Mouse (Mus musculus) cerebellum, adult 11-12 months (tissue): ENCODE results near the gene Polr2e.
A peak's percentile ranks its signal among the peaks of the same experiment; 100 is the strongest.

ENCODE experiments used
- DNase-seq: peaks from one replicate; pipeline ENCODE4 v3.0.0; 2022

Polr2e gene

DNA sequence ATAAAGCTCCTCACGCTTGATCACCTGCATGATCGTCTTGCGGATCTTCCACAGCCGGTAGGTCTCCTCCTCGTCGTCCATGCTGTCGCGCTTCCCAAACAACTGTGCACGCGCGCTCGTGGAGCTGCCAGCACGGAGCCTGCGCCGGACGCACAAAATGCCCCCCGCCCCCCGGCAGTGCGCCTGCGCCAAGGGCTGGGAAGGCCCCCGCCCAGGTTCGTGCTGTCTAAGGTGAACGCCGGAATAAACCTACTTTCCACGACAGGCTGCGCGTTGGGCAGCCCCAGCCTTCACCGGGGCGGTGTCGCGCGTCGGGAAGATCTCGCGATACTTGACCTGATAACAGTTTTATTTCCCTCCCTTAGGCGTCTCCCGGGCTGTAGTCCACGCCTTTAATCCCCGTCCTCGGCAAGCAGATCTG lies at the start of gene Polr2e:
Polr2e (minus strand) TSS at position 237 of the 421 bp plus-strand sequence.
- peak; percentile 99 for DNase-seq

DNA sequence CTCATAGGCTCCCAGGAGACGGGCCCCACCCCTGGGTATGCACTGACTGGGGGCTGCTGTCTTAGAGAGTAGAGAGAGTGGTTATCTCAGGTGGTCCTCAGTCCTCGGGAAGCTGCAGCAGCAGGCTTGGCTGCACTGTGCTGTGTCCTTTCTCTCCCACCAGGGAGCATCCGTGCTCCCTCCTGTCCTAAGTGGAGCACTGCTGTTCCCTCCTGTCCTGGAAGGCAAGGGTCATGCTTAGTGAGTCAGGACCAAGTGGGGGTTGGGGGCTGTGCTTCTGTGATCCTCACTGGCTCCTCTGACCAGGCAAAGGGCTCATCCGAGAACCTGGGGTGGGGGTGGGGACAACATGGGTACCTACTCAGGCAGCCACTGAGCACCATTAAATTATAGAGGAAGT lies 49.6 kb upstream of the Polr2e start:
- DNase-seq: no peak

DNA sequence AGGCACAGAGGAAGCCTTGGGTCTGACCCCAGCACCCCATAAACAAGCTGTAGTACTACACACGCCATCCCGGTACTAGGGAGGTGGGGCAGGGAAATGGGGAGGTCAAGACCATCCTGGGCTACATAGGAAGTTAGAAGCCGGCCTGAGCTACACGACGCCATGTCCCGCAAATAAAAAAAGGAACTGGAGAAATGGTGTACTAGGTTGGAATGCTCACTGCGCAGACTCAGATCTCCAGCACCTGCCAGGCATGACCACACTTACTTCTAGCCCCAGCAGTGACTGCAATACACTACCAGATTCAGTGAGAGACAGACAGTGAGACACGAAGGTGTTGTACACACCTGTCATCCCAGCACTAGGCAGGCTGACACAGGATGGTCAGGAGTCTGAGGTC lies 47.9 kb upstream of the Polr2e start:
- no peak for DNase-seq

DNA sequence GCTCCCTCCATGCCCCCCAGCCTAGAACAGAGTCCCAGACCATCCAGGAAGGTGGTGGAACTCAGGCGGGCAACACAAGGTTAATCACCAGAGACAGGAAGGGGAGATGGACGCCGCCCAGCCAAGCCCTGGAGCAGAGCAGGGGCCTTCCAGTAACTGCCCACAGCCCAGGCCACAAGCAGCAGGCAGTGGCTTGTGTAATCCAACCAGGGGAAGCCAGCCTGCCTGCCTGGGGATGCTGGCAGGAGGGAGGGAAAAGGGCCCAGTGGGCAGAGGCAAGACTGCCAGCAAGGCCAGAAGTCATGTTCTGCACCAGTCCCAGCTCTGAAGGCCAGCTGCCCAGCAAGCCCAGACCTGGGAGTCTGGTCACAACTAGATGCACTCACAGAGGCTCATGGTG lies 47.3 kb upstream of the Polr2e start:
- no peak for DNase-seq

DNA sequence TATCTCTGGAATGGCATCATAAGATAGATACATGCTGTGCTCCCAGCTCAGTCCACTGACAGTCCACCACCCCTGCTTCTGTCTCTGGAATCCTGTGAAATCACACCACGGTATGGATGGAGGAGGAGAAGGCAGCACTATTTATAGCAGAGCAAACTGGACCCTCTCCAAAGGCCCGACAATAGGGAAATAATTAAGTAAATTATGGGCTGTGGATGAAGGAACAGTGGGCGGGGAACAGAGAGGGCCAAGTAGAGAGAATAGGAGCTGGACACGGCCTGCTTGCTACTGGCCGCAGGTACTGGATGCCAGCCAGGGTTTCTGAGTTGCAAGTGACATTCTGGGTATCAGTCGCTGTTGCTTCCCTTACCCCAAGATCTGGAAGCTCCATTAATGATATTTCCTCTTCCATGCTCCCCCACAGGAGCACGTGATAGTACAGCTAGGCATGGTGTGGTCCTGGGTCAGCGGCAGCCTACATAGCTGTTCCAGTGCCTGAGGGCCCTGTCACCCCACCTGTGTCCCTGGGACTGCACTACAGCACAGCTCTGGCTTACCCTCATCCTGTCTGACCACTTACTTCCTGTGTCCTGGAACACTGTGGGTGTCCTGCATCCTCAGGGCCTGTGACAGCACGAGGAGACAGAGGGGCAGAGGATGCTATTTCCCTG lies 45.4 kb upstream of the Polr2e start:
- peak; percentile 59 for DNase-seq

DNA sequence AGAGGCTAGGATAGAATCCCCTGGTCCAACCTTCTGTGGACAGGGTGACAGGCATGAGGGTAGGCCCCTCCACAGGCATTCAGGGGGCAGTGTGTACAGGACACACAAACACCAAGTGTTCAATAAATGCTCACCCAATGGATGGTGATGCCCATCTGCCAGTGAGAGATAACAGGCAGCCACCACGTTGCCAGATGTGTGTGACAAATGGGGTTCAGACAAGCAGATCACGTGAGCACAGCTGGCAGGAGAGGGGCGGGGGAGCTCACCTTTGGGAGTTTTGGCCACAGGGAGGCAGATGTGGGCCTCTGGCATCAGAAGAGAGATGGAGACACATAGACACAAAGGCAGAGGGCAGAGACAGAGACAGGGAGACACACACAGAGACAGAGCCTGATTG lies 41.5 kb upstream of the Polr2e start:
- no peak for DNase-seq

DNA sequence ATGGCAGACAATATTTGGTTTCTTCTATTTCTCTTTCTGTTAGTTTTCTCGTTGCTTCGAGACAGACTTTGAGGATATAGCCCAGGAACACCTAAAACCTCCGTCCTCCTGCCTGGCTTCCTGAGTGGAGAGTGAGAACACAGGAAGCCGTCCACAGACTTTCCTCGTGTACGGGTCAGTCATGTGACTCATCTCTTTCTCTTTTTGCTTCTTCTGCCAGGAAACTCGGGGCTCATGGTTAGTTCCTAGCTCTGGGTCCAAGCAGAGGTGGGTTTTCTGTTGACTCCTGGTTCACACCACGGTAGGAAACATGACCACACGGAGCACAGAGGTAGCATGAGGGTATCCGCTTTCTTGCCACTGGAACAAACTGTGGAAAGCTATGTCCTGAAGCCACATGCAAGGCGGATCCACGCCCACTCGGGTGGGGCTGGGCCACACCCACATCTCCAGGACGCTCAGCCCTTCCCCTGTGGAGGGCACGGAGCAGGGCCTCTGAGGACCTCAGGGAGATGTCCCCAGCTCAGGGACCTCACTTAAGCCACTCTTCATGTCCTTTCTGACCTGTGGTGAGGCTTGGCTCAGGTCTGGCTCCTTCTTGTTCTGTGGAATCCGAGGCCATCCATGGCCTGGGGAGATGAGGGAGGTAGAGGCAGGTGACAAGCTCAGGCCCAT lies 40.9 kb upstream of the Polr2e start:
- DNase-seq: no peak

DNA sequence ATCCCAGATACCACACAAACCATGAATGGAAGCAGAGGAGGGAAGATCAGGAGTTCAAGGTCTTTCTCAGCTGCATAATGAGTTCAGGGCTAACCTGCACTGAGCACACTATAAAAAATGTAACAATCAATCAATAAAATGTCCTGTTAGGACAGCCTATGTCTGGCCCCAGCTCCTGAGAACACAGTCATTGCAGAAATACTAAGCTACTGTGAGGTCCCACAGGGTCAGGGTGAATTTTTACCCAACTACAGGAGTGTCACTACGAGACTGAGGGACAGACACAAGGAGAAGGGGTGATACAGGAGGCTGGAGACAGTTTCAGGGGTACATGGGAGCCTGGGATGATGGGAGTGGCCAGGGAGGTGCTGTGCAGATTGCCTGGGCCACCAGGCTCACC lies 38.8 kb upstream of the Polr2e start:
- no peak for DNase-seq

DNA sequence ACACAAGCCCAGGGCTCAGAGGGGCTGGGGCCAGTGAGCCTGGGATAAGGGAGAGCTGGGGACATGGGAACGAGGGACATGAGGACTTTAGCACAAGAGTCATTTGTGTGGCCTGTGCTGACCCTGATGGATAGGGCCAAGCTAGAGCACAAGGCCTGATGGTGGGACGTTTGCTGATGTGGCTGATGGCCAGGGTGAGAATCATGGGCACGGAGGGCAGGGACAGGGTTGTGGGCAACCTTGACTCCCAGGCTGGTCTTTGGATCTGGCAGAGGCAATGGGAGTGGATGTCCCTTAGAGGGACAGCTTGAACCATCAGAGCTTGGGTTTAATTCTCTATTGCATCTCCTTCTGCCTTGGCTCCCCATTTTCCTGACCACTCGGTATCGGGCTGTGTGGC lies 37.7 kb upstream of the Polr2e start:
- no peak for DNase-seq

DNA sequence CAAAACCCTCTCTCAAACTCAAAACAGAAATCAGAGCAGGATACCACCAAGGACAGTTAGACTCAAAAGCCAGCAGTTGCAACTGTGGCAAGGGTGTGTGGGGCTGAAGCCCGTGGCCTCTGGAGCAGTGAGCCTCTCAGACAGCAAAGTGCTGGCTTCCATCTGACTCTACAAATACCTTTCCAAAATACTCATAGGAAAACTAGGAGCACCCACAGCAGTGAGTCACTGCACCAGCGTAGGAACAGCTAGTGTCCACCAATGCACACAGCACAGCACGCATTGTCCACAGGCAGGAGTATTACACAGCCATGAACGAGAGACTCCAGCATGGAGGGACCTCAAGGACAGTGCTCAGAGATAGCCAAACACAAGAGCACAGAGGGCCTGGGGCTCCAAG lies 36.8 kb upstream of the Polr2e start:
- no peak for DNase-seq

DNA sequence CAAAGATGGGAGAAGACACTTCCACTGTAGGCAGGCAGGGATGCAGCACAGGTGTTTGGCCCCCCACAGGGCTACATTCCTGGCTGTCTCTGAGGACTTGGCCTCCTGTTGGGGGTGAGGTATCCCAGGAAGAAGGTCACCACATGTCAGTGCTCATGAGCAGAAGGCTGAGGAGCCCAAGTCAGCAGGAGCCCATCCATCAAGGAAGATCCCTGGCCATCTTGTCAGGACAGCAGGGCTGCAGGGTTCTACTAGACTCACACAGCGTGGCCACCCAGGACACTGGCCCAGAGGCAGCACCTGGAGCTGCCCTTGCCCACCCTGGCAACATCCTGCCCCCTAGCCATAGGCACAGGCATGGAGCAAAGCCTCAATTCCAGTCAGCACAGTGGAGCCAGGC lies 36.3 kb upstream of the Polr2e start:
- DNase-seq: no peak

DNA sequence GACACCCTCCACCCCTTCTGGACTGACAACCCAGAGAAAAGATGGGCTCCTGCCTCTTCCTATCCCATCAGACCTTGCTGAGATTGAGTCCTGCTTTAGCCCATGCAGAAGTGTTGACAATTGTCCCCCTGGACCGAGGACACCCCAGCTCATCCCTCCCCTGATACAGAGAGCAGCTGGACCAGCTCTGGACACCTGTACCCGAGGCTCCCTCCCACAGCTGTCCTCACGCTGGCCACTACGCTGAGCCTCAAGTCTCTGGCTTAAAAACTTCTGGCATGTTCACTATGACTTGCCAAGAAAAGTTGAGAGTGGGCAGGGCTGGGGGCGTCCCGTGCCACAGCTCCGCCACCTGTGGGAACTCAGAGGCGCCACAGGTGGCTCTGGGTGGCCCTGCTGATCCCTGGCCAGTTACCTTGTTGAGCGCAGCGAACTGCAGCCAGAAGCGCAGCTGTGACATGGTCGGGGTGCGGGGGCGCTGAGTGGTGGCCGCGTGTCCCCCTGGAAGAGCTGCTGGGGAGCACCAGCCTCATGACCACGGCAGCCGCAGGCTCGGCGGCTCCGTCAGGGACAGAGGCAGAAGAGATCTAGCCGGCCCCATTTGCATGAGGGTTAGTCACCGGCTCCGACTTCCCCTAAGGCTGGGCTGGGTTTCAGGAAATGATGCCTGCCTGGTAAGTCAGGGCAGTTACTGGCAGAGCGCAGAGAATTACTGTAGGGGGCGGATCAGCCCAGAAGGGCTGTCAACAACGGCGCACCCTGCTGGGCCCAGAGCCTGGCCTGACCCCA lies 35.4 kb upstream of the Polr2e start:
- DNase-seq: peak; percentile 60

DNA sequence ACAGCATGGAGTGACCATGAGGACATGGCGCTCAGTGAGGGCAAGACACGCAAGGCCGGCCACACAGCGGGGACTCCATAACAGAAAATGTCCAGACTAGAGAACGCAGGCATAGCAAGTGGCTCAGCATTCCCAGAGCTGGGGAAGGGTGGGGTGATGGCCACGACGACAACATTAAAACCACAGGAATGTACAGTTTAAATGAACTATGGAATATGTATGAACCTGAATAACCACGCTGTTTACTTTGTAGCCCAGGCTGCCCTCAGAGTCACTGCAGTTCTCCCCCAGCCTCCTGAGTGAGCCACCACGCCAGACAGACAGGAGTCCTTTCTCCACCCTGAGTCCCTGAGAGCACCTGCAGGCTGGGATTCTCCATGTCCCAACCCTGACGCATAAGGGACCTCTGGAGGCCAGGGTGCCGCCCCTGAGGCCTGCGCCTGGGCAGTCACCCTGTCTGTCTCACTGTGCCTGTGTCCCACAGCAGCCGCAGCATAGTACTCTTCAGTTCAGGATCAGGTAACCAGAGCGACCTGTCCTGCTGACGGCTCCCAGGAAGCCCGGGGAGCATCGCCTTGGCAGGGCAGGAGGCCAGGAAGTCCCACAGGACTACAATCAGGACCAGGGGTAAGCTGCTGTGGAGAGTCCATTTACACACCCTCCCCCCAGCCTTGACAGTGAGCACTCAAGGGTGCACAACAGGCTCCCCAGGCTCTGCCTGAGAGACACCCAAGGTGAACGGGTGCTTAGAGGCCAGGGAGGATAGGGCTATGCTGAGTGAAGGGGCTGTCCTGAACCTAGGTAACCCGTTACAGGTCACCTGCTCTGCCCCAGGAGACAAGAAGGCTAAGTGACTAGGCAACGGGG lies 33.3 kb upstream of the Polr2e start:
- DNase-seq: peak; percentile 37

DNA sequence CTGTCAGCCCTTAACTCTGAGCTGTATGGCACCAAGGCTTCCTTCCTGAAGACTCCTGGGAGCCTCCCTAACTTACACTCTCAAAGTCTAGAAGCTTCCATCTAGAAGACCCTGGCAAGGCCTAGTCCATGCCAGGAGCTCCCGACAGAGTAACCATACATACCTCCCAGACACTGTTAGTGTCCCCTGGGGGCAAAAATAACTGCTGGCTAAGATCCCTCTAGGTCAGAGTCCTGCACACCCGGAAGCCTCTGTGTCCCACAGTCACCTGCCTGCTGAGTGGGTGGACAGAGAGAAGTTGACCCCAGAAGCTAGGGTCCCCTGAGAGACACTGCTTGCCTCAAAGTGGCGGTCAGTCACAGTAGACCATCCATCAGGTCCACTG lies 31.9 kb upstream of the Polr2e start:
- DNase-seq: no peak

DNA sequence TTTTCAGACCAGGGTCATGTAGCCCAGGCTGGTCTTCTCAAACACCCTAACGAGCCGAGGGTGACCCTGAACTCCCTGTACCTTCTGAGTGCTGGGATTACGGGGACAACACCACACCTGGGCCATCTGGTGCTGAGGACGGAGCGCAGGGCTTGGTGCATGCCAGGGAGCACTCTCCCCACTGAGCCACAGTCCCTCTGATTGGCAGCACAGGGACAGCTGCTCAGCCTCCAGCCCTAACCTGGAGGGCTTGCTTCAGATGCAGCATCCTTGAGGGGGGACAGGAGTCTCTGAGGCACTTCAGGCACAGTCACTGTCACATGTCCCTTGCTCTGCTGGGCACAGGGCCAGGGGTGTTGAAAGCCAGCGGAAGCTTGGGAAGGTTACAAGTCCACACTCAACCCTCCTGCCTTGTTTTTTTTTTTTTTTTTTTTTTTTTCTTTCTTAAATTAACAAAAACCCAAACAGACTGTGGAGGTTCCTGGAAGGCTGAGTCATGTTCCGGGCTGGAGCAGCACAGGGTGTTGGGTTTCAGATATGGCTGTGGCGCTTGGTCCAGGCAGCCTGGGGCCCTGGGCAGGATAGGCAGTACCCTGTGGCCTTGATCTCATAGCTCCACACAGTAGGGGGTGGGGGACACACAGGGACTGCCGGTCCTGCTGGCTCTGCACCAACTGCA lies 31.4 kb upstream of the Polr2e start:
- peak; percentile 87 for DNase-seq

DNA sequence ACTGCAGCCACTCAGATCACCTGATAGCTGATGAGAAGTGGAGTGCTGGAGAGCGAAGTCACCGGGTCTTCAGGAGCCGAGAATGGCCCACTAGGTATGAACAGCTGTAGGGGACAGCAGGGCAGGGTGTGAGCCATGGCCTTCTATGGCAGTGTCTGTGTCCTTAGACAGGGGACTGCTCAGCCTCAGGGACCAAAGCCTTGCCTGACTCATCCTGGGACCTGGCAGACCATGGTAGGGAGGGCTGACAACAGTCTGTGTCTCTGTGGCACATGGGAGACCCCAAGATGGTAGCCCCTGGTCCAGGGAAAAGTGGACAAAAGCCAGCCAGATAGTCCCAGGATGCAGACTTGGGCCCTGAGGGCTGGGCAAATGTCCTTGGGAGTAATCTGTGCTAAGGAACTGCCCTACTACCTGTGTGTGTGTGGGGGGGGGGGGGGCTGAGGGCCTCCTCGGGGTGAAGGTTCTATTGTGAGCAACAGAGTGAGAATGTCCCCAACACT lies 30.4 kb upstream of the Polr2e start:
- no peak for DNase-seq

DNA sequence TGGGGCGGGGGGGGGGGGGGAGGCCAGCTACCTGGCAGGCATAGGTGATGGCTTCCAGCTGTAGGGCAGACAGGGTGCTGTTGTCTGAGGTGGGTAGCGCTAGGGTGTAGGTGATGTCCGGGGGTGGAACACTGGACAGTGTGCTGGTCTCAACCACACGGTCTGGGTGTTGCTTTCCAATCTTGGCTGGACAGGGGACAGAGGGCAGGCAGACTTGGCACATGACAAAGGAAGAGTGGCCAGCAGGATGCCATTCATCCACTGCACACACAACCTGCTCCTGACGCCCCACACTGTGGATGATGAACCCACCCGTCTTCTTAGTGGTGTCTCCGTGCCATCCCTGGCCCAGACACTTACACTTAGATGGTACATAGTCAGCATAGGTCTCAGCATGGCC lies 29.7 kb upstream of the Polr2e start:
- DNase-seq: no peak

DNA sequence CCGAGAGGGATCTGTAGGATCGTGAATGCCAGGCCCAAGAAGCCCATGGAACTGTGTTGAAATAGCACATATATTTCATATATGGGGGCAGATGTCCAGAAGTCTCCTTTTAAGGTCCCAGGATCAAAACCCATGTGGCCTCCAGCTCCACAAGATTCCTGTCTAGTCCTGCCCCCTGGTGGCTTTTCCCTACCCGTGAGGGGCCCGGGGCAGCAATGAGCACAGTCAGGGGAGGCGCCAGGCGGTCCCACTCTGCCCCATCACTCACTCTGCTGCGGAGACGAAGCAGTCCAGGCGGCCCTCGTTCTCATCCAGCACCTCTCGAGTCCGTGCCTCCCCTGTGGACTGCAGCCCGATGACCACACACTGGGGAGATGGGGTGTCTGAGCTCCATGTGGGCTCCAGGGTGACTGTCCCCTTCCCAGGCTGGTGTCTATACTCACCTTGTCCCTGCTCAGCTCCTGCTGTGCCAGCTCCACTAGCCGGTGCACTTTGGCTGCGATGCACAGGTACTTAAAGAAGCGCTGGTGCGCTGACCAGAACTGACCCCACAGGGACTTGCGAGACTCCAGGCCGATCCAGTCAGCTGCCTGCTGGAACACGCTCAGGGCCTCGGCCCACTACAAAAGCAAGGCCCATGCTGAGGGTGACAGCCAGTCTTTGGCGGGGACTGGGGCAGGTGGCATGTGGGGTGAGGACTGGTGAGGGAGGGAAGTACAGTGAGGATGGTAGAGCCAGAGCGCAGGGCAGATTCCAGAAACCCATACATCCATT lies 24.5 kb upstream of the Polr2e start:
- DNase-seq: no peak

DNA sequence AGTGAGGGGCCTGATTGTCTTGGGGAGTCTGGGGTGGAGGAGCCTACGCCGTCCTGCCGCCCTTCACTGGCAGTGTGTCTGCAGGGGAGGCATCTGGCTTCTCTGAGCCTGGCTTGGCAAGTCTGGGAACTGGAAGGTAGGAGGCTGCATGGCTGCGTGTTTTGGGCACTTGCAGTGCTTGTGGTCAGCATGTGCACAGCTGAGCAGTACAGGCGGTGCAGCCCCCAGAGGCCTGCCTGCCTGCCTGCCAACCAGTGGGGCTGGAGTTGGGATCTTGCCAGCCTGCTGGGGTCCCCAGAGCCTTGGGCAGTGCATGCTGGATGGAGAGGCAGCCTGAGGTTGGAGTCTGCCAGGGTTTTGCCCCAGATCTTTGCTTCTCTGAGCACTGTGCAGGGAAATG lies 23.5 kb upstream of the Polr2e start:
- DNase-seq: no peak

DNA sequence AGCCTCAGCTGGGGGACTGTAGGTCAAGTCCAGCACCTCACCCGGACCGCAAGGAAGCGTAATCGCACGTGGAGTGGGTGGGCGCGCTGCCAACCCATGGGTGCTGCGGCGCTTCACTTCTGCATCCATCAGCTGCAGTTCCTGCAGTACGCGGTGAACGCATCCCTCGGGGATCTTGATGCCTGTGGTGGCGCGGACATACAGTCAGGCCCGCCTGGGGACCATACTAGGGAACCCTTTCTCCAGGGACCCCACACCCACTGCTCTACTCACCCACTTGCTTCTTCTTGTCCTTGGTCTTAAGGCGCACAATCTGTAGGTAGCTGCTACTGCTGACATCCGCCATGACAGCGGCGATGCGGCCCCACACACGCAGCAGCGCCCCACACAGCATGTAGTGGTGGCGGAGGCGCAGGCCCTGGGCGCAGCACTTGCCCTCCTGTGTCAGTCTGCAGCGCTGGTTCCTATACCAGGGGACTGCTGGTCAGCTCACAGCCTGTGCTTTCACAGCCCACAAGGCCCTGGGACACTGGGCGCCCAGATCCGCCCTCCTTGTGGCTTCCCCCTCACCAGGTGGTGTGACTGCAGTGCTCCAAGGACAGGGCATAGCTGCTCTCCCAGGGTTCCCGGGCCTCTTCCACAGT lies 18.2 kb upstream of the Polr2e start:
- DNase-seq: no peak
